Mouse (Mus musculus) liver, embryonic 15.5 days (tissue): ENCODE measurements around the gene Edaradd. TPM values are rescaled to one million over a fixed set of nuclear protein-coding genes. Genes with fewer than 3 reads are reported as not detected.

Experiments
- ATAC-seq: fragments of 200-750 bp; cut with Nextera tagmentation; 2 replicates; pipeline ENCODE4 v1.8.0; 2017; ENCODE audit warnings: moderate number of reproducible peaks, mild to moderate bottlenecking, moderate library complexity; ENCODE audit not compliant: insufficient read depth
- H3K27ac ChIP-seq: fragments of 300-500 bp; sonication (generic); replicated peaks from 2 replicates; pipeline ENCODE4 v1.5.1; 2015; ENCODE audit warnings: mild to moderate bottlenecking, inconsistent platforms
- H3K27me3 ChIP-seq: fragments of 300-500 bp; sonication (generic); 2 replicates; pipeline ENCODE4 v1.6.1; 2015; ENCODE audit warnings: mild to moderate bottlenecking, inconsistent platforms
- H3K36me3 ChIP-seq: fragments of 300-500 bp; sonication (generic); replicated peaks from 2 replicates; pipeline ENCODE4 v1.6.1; 2015; ENCODE audit warnings: moderate library complexity, mild to moderate bottlenecking, inconsistent platforms
- H3K4me1 ChIP-seq: fragments of 300-500 bp; sonication (generic); replicated peaks from 2 replicates; pipeline ENCODE4 v1.6.1; 2015; ENCODE audit warnings: inconsistent platforms
- H3K4me2 ChIP-seq: fragments of 300-500 bp; sonication (generic); 2 replicates; pipeline ENCODE4 v1.6.1; 2015; ENCODE audit warnings: moderate library complexity, mild to moderate bottlenecking, inconsistent platforms
- H3K4me3 ChIP-seq: fragments of 300-500 bp; sonication (generic); replicated peaks from 2 replicates; pipeline ENCODE4 v1.5.1; 2015; ENCODE audit warnings: mild to moderate bottlenecking, inconsistent platforms
- H3K9ac ChIP-seq: fragments of 300-500 bp; sonication (generic); 2 replicates; pipeline ENCODE4 v1.6.1; 2015; ENCODE audit warnings: moderate library complexity, mild to moderate bottlenecking, inconsistent platforms
- H3K9me3 ChIP-seq: fragments of 300-500 bp; sonication (generic); replicated peaks from 2 replicates; pipeline ENCODE4 v1.6.1; 2016; ENCODE audit warnings: inconsistent platforms
- WGBS: fragments of 180-500 bp; shearing (Covaris S2); methylation state at CpG from one replicate; pipeline ENCODE4 v1.1.7; 2015; ENCODE audit warnings: mixed read lengths; ENCODE audit not compliant: insufficient replicate concordance; 5-methylcytosine and 5-hydroxymethylcytosine counted together
- polyA plus RNA-seq: library from polyadenylated mRNA; unstranded; fragments of >200 nt; fragmentation: Nextera tagmentation; extraction: Ambion mirVana; gene quantifications from 2 replicates; pipeline ENCODE4 v1.2.1, GENCODE M21; 2015

Gene Edaradd
- 0.13 and 0.15 TPM in 2 replicates for polyA plus RNA-seq

DNA sequence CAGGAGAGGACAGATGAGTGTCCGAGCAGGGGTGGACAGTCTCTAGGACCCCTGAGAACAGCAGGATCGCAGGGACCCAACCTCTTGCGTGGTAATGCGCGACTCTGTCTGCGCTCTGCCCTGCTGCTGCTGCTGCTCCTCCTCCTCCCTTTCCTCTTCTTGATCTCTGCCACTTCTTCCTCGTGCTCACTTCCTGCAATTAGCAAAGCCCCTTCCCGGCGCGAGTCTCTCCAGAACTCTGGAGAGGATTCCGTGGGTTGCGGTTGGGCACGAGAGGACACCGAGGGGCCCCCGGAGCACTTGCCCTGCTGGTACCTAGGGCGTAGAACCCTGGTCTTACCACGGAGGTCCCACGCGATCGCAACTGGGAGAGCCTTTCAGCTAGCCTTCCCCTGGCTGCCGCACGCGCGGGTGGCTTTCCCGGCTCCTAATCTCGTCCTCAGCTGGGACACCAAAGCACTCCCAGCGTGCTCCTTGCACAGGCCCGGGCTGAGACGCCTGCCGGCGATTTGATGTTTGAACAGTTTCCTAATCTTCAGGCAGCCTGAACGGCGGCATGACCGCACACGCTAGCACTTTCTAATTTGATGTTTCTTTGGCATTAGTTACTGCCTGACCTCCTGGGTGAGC is at the start of gene Edaradd:
Gene Edaradd (minus strand): TSS at position 484 of the 630 bp plus-strand sequence.
- Histone ChIP-seq H3K36me3 (no peaks in the 10 kb centered on the region), H3K4me2 (peak within 1 kb of the TSS; percentile 71), H3K9me3 (no peaks in the 10 kb centered on the region), H3K27ac (no peak within 1 kb of the TSS), H3K4me1 (0 out of 2 replicates have a peak, but pooled peaks cover 4% of the 10 kb centered on the region), H3K4me3 (peak within 1 kb of the TSS; percentile 51), H3K9ac (no peak within 1 kb of the TSS), H3K27me3 (peaks cover 43% of the 10 kb centered on the region)
- WGBS, result under 1% methylated on average over 35 of the region's 35 CpGs
- no peak for ATAC-seq

GRCm38 (mm10) chr13:12569741-12570140 is 49.5 kb upstream of the Edaradd start:
- Histone ChIP-seq H3K36me3 (no peaks in the 10 kb centered on the region), H3K9me3 (no peaks in the 10 kb centered on the region), H3K4me1 (peaks cover 14% of the 10 kb centered on the region), H3K9ac (no peak overlapping the region), H3K4me3 (no peak overlapping the region), H3K4me2 (no peak overlapping the region), H3K27me3 (peaks cover 17% of the 10 kb centered on the region), H3K27ac (no peak overlapping the region)
- 64% methylated on average over 7 of the region's 7 CpGs for WGBS
- no peak for ATAC-seq

DNA sequence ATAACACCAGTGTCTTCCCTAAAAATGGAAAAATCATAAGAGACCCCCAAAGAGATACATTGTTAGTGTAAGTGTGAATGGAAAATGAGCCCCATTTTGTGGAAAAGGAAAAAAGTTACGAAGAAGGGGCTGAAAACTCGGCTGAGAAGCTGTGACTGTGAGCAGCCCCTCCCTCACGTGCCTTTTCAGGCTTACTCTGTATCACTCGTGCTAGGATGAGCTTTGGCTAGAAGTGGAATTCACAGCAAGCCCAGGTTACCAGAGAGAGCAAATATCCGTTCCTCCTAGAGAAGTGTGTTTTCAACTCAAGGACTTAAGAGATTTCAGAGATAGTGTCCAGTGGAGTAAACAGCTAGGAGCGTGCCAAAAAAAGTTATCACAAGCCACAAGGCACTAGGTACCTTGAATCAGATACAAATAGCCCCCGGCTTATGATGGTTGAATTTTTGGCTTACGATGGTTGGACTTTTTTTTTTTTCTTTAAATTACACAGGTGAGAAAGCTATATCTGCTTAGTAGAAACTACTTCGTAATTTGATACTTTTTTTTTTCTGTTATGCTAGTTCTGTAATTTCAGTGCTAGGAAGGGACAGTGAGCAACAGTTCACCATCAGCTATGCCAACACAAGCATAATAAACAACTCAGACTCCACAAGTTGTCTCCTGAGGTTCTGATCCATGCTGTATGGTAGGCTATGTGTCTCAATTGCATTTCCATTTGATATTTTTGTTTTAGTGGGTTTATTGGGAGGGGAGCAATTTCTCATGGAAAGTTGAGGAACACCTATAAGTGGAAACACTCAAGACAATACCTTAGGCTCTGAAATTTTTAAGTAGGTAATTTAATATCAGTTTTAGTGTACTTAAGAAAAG is 48.6 kb upstream of the Edaradd start:
- 51% methylated on average over 9 of the region's 9 CpGs for WGBS
- Histone ChIP-seq H3K27ac (no peak overlapping the region), H3K36me3 (no peaks in the 10 kb centered on the region), H3K27me3 (peaks cover 17% of the 10 kb centered on the region), H3K4me3 (no peak overlapping the region), H3K4me2 (no peak overlapping the region), H3K4me1 (peaks cover 14% of the 10 kb centered on the region), H3K9ac (no peak overlapping the region), H3K9me3 (no peaks in the 10 kb centered on the region)
- no peak for ATAC-seq

GRCm38 (mm10) chr13:12567936-12568335 is 47.7 kb upstream of the Edaradd start:
- no peak overlapping the region for H3K4me2 ChIP-seq
- H3K27ac ChIP-seq, result no peak overlapping the region
- H3K9me3 ChIP-seq, result no peaks in the 10 kb centered on the region
- H3K36me3 ChIP-seq, result no peaks in the 10 kb centered on the region
- no peak overlapping the region for H3K9ac ChIP-seq
- H3K4me3 ChIP-seq, result no peak overlapping the region
- ATAC-seq, result no peak
- peaks cover 14% of the 10 kb centered on the region for H3K4me1 ChIP-seq
- peaks cover 17% of the 10 kb centered on the region for H3K27me3 ChIP-seq
- WGBS, result 52% methylated on average over 1 of the region's 1 CpGs

- Histone ChIP-seq H3K9ac (peak within 1 kb of the TSS; percentile 58), H3K27ac (no peak within 1 kb of the TSS), H3K36me3 (no peaks in the 10 kb centered on the region), H3K9me3 (no peaks in the 10 kb centered on the region), H3K4me1 (peaks cover 14% of the 10 kb centered on the region), H3K4me3 (peak within 1 kb of the TSS; percentile 73), H3K27me3 (peaks cover 17% of the 10 kb centered on the region), H3K4me2 (peak within 1 kb of the TSS; percentile 93)
- peak; percentile 96 for ATAC-seq
- under 1% methylated on average over 73 of the region's 73 CpGs for WGBS
Observed at GRCm38 (mm10) chr13:12565621-12566390, 45.6 kb upstream of the Edaradd start, which contains the start of gene Ero1lb. Gene Ero1lb (plus strand): TSS chr13:12565874.

DNA sequence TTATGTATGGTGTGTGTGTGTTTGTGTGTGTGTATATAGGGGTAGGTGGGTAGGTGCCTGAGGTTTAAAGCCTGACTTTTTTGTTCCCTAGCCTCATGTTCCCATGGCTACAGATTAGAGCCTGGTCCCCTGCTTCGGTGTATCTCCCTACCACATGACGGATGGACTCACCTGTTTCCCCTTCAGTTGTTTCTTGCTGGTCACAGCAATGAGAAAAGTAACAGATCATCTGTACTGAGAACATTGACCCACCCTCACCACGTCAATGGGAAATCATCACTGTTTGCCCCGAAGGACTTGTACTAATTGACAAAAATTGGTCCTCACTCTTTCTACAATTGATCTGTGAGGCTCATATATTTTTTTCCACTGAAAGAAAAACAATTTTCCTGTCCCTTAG is 42.0 kb upstream of the Edaradd start:
- no peak overlapping the region for H3K9ac ChIP-seq
- peaks cover 15% of the 10 kb centered on the region for H3K27me3 ChIP-seq
- WGBS, result 66% methylated on average over 4 of the region's 4 CpGs
- H3K4me1 ChIP-seq, result peaks cover 14% of the 10 kb centered on the region
- H3K4me2 ChIP-seq, result no peak overlapping the region
- H3K36me3 ChIP-seq, result no peaks in the 10 kb centered on the region
- no peak overlapping the region for H3K27ac ChIP-seq
- H3K4me3 ChIP-seq, result no peak overlapping the region
- ATAC-seq, result no peak
- no peaks in the 10 kb centered on the region for H3K9me3 ChIP-seq

- H3K27ac ChIP-seq, result no peak overlapping the region
- no peak overlapping the region for H3K4me3 ChIP-seq
- no peak overlapping the region for H3K4me2 ChIP-seq
- H3K36me3 ChIP-seq, result no peaks in the 10 kb centered on the region
- WGBS, result 63% methylated on average over 2 of the region's 2 CpGs
- peaks cover 14% of the 10 kb centered on the region for H3K4me1 ChIP-seq
- no peaks in the 10 kb centered on the region for H3K9me3 ChIP-seq
- ATAC-seq, result no peak
- H3K9ac ChIP-seq, result no peak overlapping the region
- peaks cover 10% of the 10 kb centered on the region for H3K27me3 ChIP-seq
Observed at GRCm38 (mm10) chr13:12561729-12562128, 41.5 kb upstream of the Edaradd start.

DNA sequence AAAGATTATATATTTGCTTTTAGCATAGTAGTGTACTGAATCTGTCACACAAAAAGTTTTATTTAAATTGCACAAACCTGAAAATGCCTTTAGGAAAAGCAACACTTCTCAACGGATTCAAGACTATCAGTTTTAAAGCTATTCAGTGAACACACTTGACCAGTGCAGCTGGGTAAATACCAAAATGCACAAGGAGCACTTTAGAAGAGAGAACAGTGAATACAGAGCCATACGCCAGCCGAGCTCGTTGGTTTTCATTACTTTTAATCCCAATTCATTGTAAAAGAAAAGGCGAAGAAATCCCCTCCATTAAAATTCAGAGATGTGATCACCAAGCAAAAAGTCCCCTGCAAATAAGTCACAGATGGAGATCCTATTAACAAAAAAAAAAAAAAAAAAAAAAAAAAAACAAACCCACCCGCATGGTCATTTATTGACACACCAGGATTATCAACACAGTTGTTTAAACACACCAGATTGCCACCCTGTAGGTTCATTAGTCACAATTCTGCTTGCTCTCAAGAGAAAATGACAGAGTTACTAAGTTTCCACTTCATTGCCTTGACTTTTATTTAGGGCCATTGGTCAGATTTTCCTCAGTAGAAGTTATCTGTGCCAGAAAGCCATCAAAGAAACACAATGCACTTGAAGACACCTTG is 39.4 kb upstream of the Edaradd start:
- Histone ChIP-seq H3K4me1 (no peaks in the 10 kb centered on the region), H3K4me3 (no peak overlapping the region), H3K9me3 (no peaks in the 10 kb centered on the region), H3K4me2 (no peak overlapping the region), H3K36me3 (no peaks in the 10 kb centered on the region), H3K9ac (no peak overlapping the region), H3K27me3 (no peaks in the 10 kb centered on the region), H3K27ac (no peak overlapping the region)
- WGBS, result 58% methylated on average over 6 of the region's 6 CpGs
- no peak for ATAC-seq

DNA sequence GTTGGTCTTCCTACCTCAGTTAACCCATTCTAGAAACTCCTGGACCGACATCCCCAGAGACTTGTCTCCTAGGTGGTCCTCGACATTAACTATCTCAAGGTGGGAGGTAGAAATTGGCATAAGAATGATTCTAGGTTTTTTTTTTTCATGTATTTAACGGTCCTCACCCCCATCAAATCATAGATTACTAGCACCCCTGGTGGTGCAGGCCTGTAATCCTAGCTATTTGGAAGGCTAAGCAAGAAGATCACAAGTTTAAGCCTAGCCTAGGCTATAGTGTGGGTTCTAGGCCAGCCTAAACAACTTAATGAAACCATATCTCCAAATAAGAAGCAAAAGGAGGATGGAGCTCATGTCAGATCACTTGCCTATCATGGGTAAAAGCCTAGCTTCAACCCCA is 38.8 kb upstream of the Edaradd start:
- ATAC-seq, result no peak
- 53% methylated on average over 3 of the region's 3 CpGs for WGBS

GRCm38 (mm10) chr13:12554211-12554610 is 34.0 kb upstream of the Edaradd start:
- Histone ChIP-seq H3K9me3 (no peaks in the 10 kb centered on the region), H3K36me3 (no peaks in the 10 kb centered on the region), H3K9ac (no peak overlapping the region), H3K4me3 (no peak overlapping the region), H3K27me3 (no peaks in the 10 kb centered on the region), H3K27ac (no peak overlapping the region), H3K4me2 (no peak overlapping the region), H3K4me1 (no peaks in the 10 kb centered on the region)
- ATAC-seq, result no peak
- 46% methylated on average over 4 of the region's 4 CpGs for WGBS

More for the DNA sequence above, 38.8 kb upstream of the Edaradd start:
- no peak overlapping the region for H3K27ac ChIP-seq
- no peaks in the 10 kb centered on the region for H3K9me3 ChIP-seq
- no peaks in the 10 kb centered on the region for H3K4me1 ChIP-seq
- no peak overlapping the region for H3K4me2 ChIP-seq
- no peak overlapping the region for H3K9ac ChIP-seq
- no peaks in the 10 kb centered on the region for H3K27me3 ChIP-seq
- no peaks in the 10 kb centered on the region for H3K36me3 ChIP-seq
- H3K4me3 ChIP-seq, result no peak overlapping the region
